Mouse (Mus musculus): Measurements from ENCODE around the gene S100a14.

S100a14 gene

GRCm38 (mm10) chr3:90525421-90525820, 1.2 kb upstream of the S100a14 start:
- peak; percentile 59 to 69 for DNase-seq

DNA sequence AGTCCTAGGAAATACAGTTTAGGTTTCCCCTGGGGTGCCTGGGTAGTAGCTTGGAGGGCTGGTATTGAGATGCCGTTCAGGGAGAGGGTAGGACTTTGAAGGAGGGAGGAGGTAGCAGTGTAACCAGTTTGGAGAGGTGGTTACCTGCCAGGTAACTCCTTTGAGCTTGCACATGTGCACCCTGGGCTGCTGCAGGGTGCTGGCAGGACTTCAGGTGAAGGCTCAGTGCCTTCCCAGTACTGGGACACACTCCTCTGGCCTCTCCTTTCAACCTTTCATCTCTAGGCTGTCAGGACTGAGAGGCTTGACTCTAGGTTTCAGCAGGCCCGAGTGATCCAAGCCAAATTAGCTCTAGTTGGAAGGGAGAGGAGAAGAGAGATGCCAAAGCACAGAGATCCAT, 580 bp upstream of the S100a14 start:
- DNase-seq = no peak

DNA sequence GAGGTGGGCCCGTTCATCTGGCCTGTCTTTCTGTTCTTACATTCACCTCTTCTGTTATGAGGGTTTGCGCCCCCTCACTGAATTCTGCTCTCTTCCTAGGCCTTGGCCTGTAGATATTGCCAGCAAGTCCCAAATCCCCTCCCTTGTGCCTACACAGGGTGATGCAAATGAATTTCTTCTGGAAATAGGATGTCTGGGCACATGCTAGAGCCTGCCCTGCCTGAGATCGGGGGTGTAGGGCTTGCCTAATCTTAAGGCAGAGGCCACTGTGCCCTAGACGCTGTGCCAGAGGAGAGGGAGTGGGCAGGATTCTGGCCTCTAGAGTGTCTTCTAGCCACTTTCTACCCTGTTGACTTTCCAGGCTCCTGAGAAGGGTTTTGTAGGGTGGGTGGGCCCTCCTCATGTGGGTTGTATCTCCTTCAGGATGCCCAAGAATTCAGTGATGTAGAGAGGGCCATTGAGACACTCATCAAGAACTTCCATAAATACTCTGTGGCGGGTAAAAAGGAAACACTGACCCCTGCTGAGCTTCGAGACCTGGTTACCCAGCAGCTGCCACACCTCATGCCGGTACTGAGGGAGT, 726 bp downstream of the S100a14 start:
- no peak for DNase-seq

DNA sequence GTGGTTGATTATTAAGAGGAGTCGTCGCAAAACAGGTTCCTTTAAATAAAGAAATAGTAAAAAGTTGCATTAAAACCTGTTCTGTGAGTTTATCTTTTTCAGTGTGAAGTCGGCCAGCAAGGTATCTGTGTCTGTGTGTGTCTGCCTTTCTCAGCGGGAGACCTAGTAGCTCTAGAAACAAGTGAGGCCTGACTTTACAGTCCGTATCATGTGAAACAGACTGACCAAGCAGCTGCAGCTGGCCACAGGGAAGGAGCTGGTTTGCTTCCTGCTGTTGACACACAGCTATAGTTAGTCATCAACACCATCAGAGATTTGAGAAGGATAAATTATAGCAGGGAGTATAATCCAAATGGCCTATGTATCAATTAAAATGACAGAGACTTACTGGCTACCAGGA, 5.1 kb downstream of the S100a14 start:
- DNase-seq = no peak

DNA sequence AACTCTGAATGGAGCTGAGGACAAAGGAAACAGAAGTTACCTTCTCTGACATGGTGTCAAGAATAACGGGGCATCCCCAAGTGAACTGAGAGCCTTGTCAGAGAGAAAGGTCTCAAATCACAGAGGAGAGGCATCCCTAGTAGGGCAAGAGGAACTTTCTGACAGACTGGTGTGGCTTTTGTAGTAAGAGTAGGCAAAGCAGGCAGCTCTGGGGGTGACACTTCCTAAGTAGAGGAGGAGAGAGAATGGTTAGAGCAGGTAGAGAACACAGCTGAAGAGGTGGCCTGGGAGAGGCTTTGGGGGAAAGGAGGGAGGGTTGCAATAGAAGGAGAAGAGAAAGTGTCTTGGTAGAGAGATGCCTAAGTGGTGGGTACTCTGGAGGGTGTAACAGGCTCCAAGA, 8.8 kb downstream of the S100a14 start:
- DNase-seq = no peak

DNA sequence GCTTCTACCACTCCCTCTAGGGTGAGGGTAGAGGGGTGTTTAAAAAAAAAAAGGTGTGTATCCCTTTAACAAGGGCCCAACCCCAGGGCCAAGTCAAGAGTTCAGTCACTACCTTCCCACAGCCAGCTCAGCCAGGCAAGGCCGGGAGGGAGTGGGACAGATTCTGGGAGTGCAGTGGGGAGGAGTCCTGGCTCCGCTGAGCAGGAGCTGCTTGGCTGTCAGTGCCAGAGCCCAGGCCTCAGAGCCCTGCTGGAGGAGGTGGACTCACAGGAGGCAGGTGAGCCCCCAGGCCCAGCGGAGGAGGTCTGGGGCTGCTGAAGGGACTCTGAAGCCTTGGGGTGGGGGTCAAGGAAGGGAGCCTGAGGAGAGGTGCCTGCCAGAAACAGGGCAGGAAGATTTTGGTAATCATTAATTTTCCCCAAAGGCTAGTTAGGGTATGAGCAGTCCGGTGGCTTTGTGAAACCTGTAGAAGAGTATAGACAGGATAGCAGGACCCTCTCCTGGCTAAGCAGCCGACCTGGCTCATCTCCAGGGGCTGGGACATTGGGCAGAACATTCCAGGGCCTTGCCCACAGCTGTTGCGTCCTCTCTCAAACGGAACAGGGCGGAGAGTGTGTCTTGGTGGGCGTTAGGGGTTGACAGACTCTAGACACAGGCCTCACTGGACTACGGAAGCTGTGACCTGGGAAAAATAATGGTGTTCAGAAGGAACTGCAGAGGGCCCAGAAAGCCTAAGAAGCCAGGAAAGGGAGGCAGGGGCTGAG, 10.7 kb downstream of the S100a14 start, which contains the start of gene S100a16:
Gene S100a16 (plus strand): TSS at position 114 of the 764 bp plus-strand sequence.
- peak; percentile 79 to 88 for DNase-seq

- DNase-seq = no peak
Observed at GRCm38 (mm10) chr3:90537905-90538296, 11.2 kb downstream of the S100a14 start.

GRCm38 (mm10) chr3:90540904-90541303, 14.2 kb downstream of the S100a14 start:
- peak; percentile 44 to 64 for DNase-seq

DNA sequence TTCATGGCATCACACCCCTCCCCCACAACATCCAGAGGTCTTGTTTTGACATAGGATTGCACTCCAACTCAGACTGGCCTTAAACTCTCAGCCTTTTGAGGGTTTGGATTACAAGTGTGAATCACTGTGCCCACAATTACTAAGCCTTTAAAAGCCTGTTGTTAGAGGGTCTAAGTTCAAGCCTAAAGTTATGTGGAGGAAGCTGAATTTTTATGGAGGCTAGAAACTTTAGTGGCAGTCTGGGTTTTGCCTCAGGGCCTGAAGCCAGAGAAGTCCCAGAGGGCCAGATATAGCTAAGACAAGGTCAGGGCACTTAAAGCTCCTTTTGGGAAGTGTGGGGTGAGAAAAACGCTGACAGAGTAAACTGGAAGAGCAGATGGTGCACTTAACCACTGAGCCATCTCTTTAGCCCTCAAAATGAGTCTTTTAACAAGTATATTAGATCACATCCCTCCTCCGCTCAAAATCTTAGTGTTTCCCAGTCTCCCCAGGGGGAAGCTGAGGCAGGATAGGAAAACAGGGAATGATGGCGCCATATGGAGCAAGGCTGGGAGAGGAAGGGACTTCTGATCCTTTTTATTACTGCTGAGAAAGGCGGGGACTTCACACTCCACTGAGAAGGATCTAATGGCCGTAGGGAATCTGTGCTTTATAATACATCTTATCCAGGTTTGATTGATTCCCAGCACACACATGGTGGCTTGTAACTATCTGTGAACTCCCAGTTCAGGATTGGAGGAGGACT, 23.2 kb downstream of the S100a14 start:
- peak; percentile 58 to 69 for DNase-seq

DNA sequence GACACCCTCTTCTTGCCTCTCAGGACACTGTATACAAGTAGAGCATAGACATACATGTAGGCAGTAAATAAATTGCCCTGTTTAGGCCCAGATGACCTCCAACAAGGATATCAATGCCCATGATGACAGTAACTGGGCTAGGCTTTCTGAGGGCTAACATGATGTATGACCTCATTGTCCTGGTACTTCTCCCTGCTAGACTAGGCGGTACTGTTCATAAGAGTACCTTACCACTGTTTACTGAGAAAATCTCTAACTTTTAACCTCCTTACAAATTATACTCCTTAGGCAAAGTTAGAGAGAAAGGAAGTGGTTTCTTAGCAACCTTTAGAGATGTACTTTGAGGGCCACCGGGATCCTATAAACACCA, 23.8 kb downstream of the S100a14 start:
- no peak for DNase-seq

- no peak for DNase-seq
Observed at GRCm38 (mm10) chr3:90552231-90552630, 25.6 kb downstream of the S100a14 start.

DNA sequence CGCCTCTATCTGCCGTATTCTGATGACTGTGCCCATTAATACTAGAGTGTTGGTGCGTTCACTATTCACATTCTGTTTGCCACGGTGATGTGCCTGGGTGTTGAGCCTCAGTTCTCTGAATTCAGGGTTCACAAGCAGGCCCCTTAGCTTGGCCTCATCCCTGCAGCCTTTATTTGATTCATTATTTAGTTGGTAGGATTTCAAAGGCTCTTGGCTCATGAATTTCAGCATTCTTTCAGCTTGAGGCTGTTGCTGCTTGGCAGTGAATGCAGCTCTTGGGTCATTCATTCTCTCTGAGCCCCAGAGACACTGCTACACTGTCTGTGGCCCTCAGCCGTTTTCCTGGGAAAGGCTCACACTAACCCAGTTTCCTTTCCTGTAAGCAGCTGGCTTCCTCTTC, 29.3 kb downstream of the S100a14 start:
- no peak for DNase-seq

DNA sequence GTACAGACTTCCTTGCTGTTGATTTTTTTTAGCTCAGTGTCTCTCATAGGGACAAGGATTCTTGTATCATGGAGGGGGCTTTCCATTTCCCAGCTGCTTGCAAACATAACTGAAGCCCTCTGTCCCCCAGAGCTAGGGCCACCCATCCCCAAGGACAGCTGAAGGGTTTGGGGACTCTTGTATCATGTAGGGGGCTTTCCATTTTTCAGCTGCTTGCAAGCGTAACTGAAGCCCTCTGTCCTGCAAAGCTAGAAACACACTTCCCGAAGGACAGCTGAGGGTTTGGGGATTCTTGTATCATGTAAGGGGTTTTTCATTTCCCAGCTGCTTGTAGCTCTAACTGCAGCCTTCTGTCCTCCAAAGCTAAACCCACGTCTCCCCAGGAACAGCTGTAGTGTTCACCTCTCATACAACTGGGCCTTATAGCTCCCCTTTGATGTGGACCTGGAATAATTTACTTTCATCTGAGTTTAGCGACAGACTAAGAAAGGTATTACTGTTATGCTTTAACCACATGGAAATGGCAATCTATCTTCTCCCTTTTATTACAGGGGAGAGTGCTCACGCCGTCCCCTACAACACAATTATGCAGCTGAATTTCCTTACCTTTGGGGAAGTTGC, 33.5 kb downstream of the S100a14 start, which contains the start of gene S100a3:
Gene S100a3 (plus strand): TSS at position 571 of the 621 bp plus-strand sequence.
- DNase-seq = no peak

- no peak for DNase-seq
Observed at GRCm38 (mm10) chr3:90574691-90575090, 48.0 kb downstream of the S100a14 start.

DNA sequence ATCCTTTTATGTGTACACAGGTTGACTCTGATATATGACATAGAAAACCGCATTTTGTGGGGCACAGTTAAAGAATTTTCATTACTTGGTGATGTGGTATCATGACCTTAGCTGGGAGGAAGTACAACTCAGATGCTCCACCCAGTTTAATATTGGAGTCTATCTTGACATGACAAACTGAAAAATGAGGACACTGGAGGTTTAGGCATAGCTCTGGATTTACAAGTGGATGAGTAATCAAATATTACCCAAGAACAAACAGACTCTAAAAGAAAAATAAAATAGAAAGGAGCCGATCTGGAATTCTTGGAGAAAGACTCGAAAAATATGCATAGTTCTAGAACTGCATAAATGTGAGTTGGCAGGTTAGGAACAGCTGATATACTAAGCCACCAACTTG, 48.7 kb downstream of the S100a14 start:
- no peak for DNase-seq

- DNase-seq = peak; percentile 52 to 56
Observed at GRCm38 (mm10) chr3:90576351-90577001, 49.8 kb downstream of the S100a14 start.

All from kidney, postnatal 4 days (tissue).